Mouse (Mus musculus) MEL (cell line): ENCODE data around the gene Dag1. TPM values are rescaled to one million over a fixed set of nuclear protein-coding genes. Genes with fewer than 3 reads are reported as not detected.

ENCODE experiments used
- DNase-seq: peaks from one replicate; pipeline ENCODE4 v3.0.0; 2011; ENCODE audit warnings: low read depth, low spot score
- H3K27ac ChIP-seq: 2 replicates; pipeline ENCODE4 v1.5.1; 2012; ENCODE audit warnings: low read depth, mild to moderate bottlenecking, control low read depth, low read length, moderate library complexity; ENCODE audit not compliant: control insufficient read depth
- H3K27me3 ChIP-seq, 2 experiments: fragments of 150-350 bp in 1 of 2; sonication (generic) in 1 of 2; 2 replicates each; pipeline ENCODE4 v1.6.1; 2012; ENCODE audit warnings: low read length in 2 of 2, mild to moderate bottlenecking in 2 of 2, improper control_type of control experiment in 1 of 2, moderate library complexity in 1 of 2; ENCODE audit not compliant: insufficient read depth in 2 of 2, control insufficient read depth in 1 of 2
- H3K36me3 ChIP-seq, 2 experiments: 2 replicates each; pipeline ENCODE4 v1.6.1; 2012 to 2014; ENCODE audit warnings: low read length in 2 of 2, improper control_type of control experiment in 1 of 2, inconsistent platforms in 1 of 2, mild to moderate bottlenecking in 1 of 2; ENCODE audit not compliant: insufficient read depth in 2 of 2, control insufficient read depth in 1 of 2
- H3K4me1 ChIP-seq, 2 experiments: fragments of 150-350 bp in 1 of 2; sonication (generic) in 1 of 2; 2 replicates each; pipeline ENCODE4 v1.6.1; 2012; ENCODE audit warnings: low read length in 2 of 2, improper control_type of control experiment in 1 of 2, mild to moderate bottlenecking in 1 of 2; ENCODE audit not compliant: insufficient read depth in 2 of 2, control insufficient read depth in 1 of 2
- H3K4me3 ChIP-seq, 2 experiments: fragments of 150-350 bp in 1 of 2; sonication (generic) in 1 of 2; 2 replicates each; pipeline ENCODE4 v1.5.1; 2012; ENCODE audit warnings: low read depth in 2 of 2, low read length in 2 of 2, mild to moderate bottlenecking in 2 of 2, moderate library complexity in 2 of 2, control low read depth in 1 of 2, improper control_type of control experiment in 1 of 2; ENCODE audit not compliant: control insufficient read depth in 1 of 2, insufficient read depth in 1 of 2
- H3K79me2 ChIP-seq: 2 replicates; pipeline ENCODE4 v1.6.1; 2012; ENCODE audit warnings: mild to moderate bottlenecking, low read length, moderate library complexity; ENCODE audit not compliant: control insufficient read depth, poor library complexity, insufficient read depth
- H3K9ac ChIP-seq: 2 replicates; pipeline ENCODE4 v1.6.1; 2012; ENCODE audit warnings: low read depth, mild to moderate bottlenecking, control low read depth, low read length, moderate library complexity; ENCODE audit not compliant: control insufficient read depth, poor library complexity, severe bottlenecking
- H3K9me3 ChIP-seq: fragments of 150-350 bp; sonication (generic); replicated peaks from 2 replicates; pipeline ENCODE4 v1.6.1; 2012; ENCODE audit warnings: mild to moderate bottlenecking, low read length, improper control_type of control experiment, moderate library complexity; ENCODE audit not compliant: insufficient read depth
- BHLHE40 ChIP-seq: IDR thresholded peaks from 2 replicates; pipeline ENCODE4 v1.6.1; 2012; ENCODE audit warnings: low read depth, mild to moderate bottlenecking, inconsistent platforms, low read length, improper control_type of control experiment, borderline replicate concordance
- CHD1 ChIP-seq: IDR thresholded peaks from 2 replicates; pipeline ENCODE4 v1.6.1; 2012; ENCODE audit warnings: low read depth, mild to moderate bottlenecking, inconsistent platforms, low read length, improper control_type of control experiment
- E2F4 ChIP-seq: IDR thresholded peaks from 2 replicates; pipeline ENCODE4 v1.6.1; 2011; ENCODE audit warnings: low read depth, low read length, improper control_type of control experiment, borderline replicate concordance
- GATA1 ChIP-seq: IDR thresholded peaks from 2 replicates; pipeline ENCODE4 v1.6.1; 2011; ENCODE audit warnings: low read depth, low read length, improper control_type of control experiment
- HCFC1 ChIP-seq: IDR thresholded peaks from 2 replicates; pipeline ENCODE4 v1.6.1; 2012; ENCODE audit warnings: low read depth, mild to moderate bottlenecking, inconsistent platforms, low read length, improper control_type of control experiment, moderate library complexity
- KAT2A ChIP-seq: conservative IDR thresholded peaks from 2 replicates; pipeline ENCODE4 v1.6.1; 2012; ENCODE audit warnings: low read depth, low read length, improper control_type of control experiment, inconsistent platforms
- MAFK ChIP-seq: IDR thresholded peaks from 2 replicates; pipeline ENCODE4 v1.6.1; 2011; ENCODE audit warnings: low read depth, mild to moderate bottlenecking, low read length, improper control_type of control experiment, borderline replicate concordance
- MAX ChIP-seq: IDR thresholded peaks from 2 replicates; pipeline ENCODE4 v1.6.1; 2011; ENCODE audit warnings: low read length, improper control_type of control experiment
- MEF2A ChIP-seq: IDR thresholded peaks from 2 replicates; pipeline ENCODE4 v1.6.1; 2014; ENCODE audit warnings: low read depth, mild to moderate bottlenecking, inconsistent platforms, low read length, improper control_type of control experiment; ENCODE audit not compliant: poor library complexity, insufficient replicate concordance, severe bottlenecking; ENCODE audit errors: extremely low read depth
- MXI1 ChIP-seq: IDR thresholded peaks from 2 replicates; pipeline ENCODE4 v1.6.1; 2011; ENCODE audit warnings: mild to moderate bottlenecking, low read depth, low read length, improper control_type of control experiment
- MYB ChIP-seq: IDR thresholded peaks from 2 replicates; pipeline ENCODE4 v1.6.1; 2011; ENCODE audit warnings: mild to moderate bottlenecking, low read depth, low read length, improper control_type of control experiment
- MYC ChIP-seq: IDR thresholded peaks from 2 replicates; pipeline ENCODE4 v1.6.1; 2011; ENCODE audit warnings: low read depth, mild to moderate bottlenecking, low read length, improper control_type of control experiment, moderate library complexity
- NELFE ChIP-seq: IDR thresholded peaks from 2 replicates; pipeline ENCODE4 v1.6.1; 2011; ENCODE audit warnings: low read depth, low read length, improper control_type of control experiment
- POLR2A ChIP-seq, 2 experiments: IDR thresholded peaks; 2 replicates each; pipeline ENCODE4 v1.6.1; 2011 to 2012; ENCODE audit warnings: low read length in 2 of 2, mild to moderate bottlenecking in 2 of 2, control low read depth in 1 of 2, improper control_type of control experiment in 1 of 2, low read depth in 1 of 2, moderate library complexity in 1 of 2; ENCODE audit not compliant: control insufficient read depth in 1 of 2, insufficient read depth in 1 of 2, poor library complexity in 1 of 2
- POLR2AphosphoS2 ChIP-seq: IDR thresholded peaks from 2 replicates; pipeline ENCODE4 v1.6.1; 2011; ENCODE audit warnings: low read length, improper control_type of control experiment
- RCOR1 ChIP-seq: IDR thresholded peaks from 2 replicates; pipeline ENCODE4 v1.6.1; 2012; ENCODE audit warnings: low read depth, mild to moderate bottlenecking, inconsistent platforms, low read length, improper control_type of control experiment
- SIN3A ChIP-seq: IDR thresholded peaks from 2 replicates; pipeline ENCODE4 v1.6.1; 2012; ENCODE audit warnings: low read length, improper control_type of control experiment, inconsistent platforms
- SMC3 ChIP-seq: IDR thresholded peaks from 2 replicates; pipeline ENCODE4 v1.6.1; 2011; ENCODE audit warnings: low read depth, low read length, improper control_type of control experiment
- TAL1 ChIP-seq: IDR thresholded peaks from 2 replicates; pipeline ENCODE4 v1.6.1; 2012; ENCODE audit warnings: mild to moderate bottlenecking, inconsistent platforms, low read length, moderate library complexity, mixed read lengths
- TBP ChIP-seq: IDR thresholded peaks from 2 replicates; pipeline ENCODE4 v1.8.0; 2011; ENCODE audit warnings: low read depth, low read length, improper control_type of control experiment
- TCF12 ChIP-seq: IDR thresholded peaks from 2 replicates; pipeline ENCODE4 v1.6.1; 2014; ENCODE audit warnings: low read depth, mild to moderate bottlenecking, inconsistent platforms, low read length, improper control_type of control experiment, moderate library complexity
- UBTF ChIP-seq: IDR thresholded peaks from 2 replicates; pipeline ENCODE4 v1.6.1; 2012; ENCODE audit warnings: low read depth, mild to moderate bottlenecking, inconsistent platforms, low read length, improper control_type of control experiment, moderate library complexity, borderline replicate concordance; ENCODE audit not compliant: insufficient read depth
- USF1 ChIP-seq: IDR thresholded peaks from 2 replicates; pipeline ENCODE4 v1.6.1; 2014; ENCODE audit warnings: low read depth, mild to moderate bottlenecking, inconsistent platforms, low read length, improper control_type of control experiment, moderate library complexity
- ZMIZ1 ChIP-seq: IDR thresholded peaks from 2 replicates; pipeline ENCODE4 v1.6.1; 2012; ENCODE audit warnings: low read depth, mild to moderate bottlenecking, inconsistent platforms, low read length, improper control_type of control experiment, moderate library complexity
- polyA plus RNA-seq, 2 experiments: library from polyadenylated mRNA; stranded (reverse) in 1 of 2; unstranded in 1 of 2; fragments of >175 nt in 1 of 2; fragments of >200 nt in 1 of 2; gene quantifications; 2 replicates each; pipeline versions ENCODE4 v1.2.1 to v1.2.4; 2012; ENCODE audit warnings: low replicate concordance in 2 of 2, low read depth in 1 of 2; ENCODE audit not compliant: insufficient read length in 2 of 2, insufficient read depth in 1 of 2, missing spikeins in 1 of 2
- total RNA-seq: library from RNA; depleted of rRNA; stranded (reverse); fragments of 300-350 nt; gene quantifications from 2 replicates; pipeline ENCODE4 v1.2.3, GENCODE M21; 2012

Dag1 gene
- total and polyA plus RNA-seq, 3 experiments: 7.8 to 27.6 TPM; not detected in 1

- TF ChIP-seq UBTF (no peak), GATA1 (no peak), E2F4 (no peak), POLR2AphosphoS2 (no peak), NELFE (no peak), MYB (no peak), ZMIZ1 (no peak), SIN3A (no peak), MEF2A (no peak), POLR2A (IDR thresholded peaks at IDR 0.05; ENCODE audit: control insufficient read depth in 1 of 2, insufficient read depth in 1 of 2, low read depth in 1 of 2, low read length in 2 of 2, poor library complexity in 1 of 2) (no peak), MAFK (no peak), SMC3 (no peak), BHLHE40 (no peak), MXI1 (no peak), MAX (no peak), CHD1 (no peak), TAL1 (no peak), USF1 (no peak), HCFC1 (no peak), TCF12 (no peak)
- H3K27me3 ChIP-seq: peaks cover 3 to 6% of the 10 kb centered on the region in 2 experiments
Observed at GRCm38 (mm10) chr9:108185786-108186185, 78.0 kb downstream of the Dag1 start.

GRCm38 (mm10) chr9:108183531-108183994 lies 80.2 kb downstream of the Dag1 start:
- no peak for TF ChIP-seq NELFE
- TF ChIP-seq MYC: no peak
- TF ChIP-seq KAT2A: no peak
- no peak for TF ChIP-seq RCOR1
- no peak for TF ChIP-seq TBP
- no peak for TF ChIP-seq POLR2A (IDR thresholded peaks at IDR 0.05; ENCODE audit: control insufficient read depth in 1 of 2, insufficient read depth in 1 of 2, low read depth in 1 of 2, low read length in 2 of 2, poor library complexity in 1 of 2)
- Histone ChIP-seq H3K9me3 (no peaks in the 10 kb centered on the region), H3K9ac (no peak overlapping the region), H3K4me1 (no peaks in the 10 kb centered on the region), H3K27me3 (peaks cover 7% of the 10 kb centered on the region in 2 experiments), H3K27ac (no peak overlapping the region), H3K4me3 (no peak overlapping the region), H3K79me2 (no peaks in the 10 kb centered on the region), H3K36me3 (no peaks in the 10 kb centered on the region)
- no peak for DNase-seq

More at GRCm38 (mm10) chr9:108185786-108186185, 78.0 kb downstream of the Dag1 start:
- H3K27ac ChIP-seq: no peak overlapping the region
- no peak for DNase-seq
- no peaks in the 10 kb centered on the region for H3K79me2 ChIP-seq
- no peak overlapping the region for H3K9ac ChIP-seq
- H3K9me3 ChIP-seq: no peaks in the 10 kb centered on the region
- H3K4me3 ChIP-seq: no peak overlapping the region
- no peaks in the 10 kb centered on the region for H3K36me3 ChIP-seq
- H3K4me1 ChIP-seq: no peaks in the 10 kb centered on the region
